Mouse (Mus musculus) neural tube, embryonic 14.5 days (tissue): Measurements from ENCODE around the gene Arhgap19. TPM values are rescaled to one million over a fixed set of nuclear protein-coding genes. Genes with fewer than 3 reads are reported as not detected.

ENCODE experiments used
- ATAC-seq: fragments of 200-750 bp; cut with Nextera tagmentation; 2 replicates; pipeline ENCODE4 v1.8.0; 2017; ENCODE audit warnings: low read depth, mild to moderate bottlenecking, moderate TSS enrichment, moderate library complexity
- H3K27ac ChIP-seq: fragments of 300-500 bp; sonication (generic); 2 replicates; pipeline ENCODE4 v1.5.1; 2014; ENCODE audit warnings: low read depth, mild to moderate bottlenecking, control low read depth, low read length, moderate library complexity, mixed read lengths
- H3K27me3 ChIP-seq: fragments of 300-500 bp; sonication (generic); 2 replicates; pipeline ENCODE4 v1.6.1; 2014; ENCODE audit warnings: low read length; ENCODE audit not compliant: control insufficient read depth, insufficient read depth
- H3K36me3 ChIP-seq: fragments of 300-500 bp; sonication (generic); 2 replicates; pipeline ENCODE4 v1.6.1; 2014; ENCODE audit warnings: low read length, mixed read lengths; ENCODE audit not compliant: control insufficient read depth, insufficient read depth
- H3K4me1 ChIP-seq: fragments of 300-500 bp; sonication (generic); 2 replicates; pipeline ENCODE4 v1.6.1; 2014; ENCODE audit warnings: low read length; ENCODE audit not compliant: control insufficient read depth, insufficient read depth
- H3K4me2 ChIP-seq: fragments of 300-500 bp; sonication (generic); 2 replicates; pipeline ENCODE4 v1.6.1; 2014; ENCODE audit warnings: mild to moderate bottlenecking, low read depth, low read length, control low read depth
- H3K4me3 ChIP-seq: fragments of 300-500 bp; sonication (generic); 2 replicates; pipeline ENCODE4 v1.5.1; 2014; ENCODE audit warnings: low read depth, low read length, control low read depth, mixed read lengths
- H3K9ac ChIP-seq: fragments of 300-500 bp; sonication (generic); replicated peaks from 2 replicates; pipeline ENCODE4 v1.6.1; 2014; ENCODE audit warnings: low read depth, mild to moderate bottlenecking, control low read depth, low read length, mixed read lengths
- H3K9me3 ChIP-seq: fragments of 300-500 bp; sonication (generic); 2 replicates; pipeline ENCODE4 v1.6.1; 2016; ENCODE audit warnings: low read length; ENCODE audit not compliant: control insufficient read depth
- WGBS: fragments of 180-500 bp; shearing (Covaris S2); extraction: QIAGEN DNeasy Blood & Tissue Kit; methylation state at CpG from one replicate; pipeline ENCODE4 v1.1.7; 2014; 5-methylcytosine and 5-hydroxymethylcytosine counted together
- polyA plus RNA-seq: library from polyadenylated mRNA; unstranded; fragments of >200 nt; fragmentation: Nextera tagmentation; extraction: Ambion mirVana; gene quantifications from 2 replicates; pipeline ENCODE4 v1.2.1, GENCODE M21; 2014

The Arhgap19 gene
- polyA plus RNA-seq, 1 experiment from 2014 or later: 3.6 TPM

DNA sequence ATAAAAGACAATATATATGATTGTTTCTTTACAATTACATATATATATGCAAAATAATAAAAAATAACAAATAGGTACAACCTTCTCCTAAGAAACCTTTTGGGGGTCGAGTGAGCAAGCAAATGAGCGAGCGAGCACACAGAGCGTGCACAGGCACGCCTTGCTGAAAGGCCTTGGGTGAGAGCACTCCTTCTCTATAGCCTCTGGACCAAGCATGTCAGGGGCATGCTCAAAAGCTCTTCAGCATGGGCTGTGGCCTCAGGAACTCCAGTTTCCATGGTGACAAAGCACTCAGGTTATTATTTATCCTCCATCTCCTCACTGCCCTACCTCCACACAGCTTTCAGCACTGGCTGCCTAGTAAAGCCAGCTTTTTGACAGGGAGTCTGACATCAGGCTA is 35.2 kb downstream of the Arhgap19 start:
- H3K4me1 ChIP-seq: 0 out of 2 replicates have a peak, but pooled peaks cover 3% of the 10 kb centered on the region
- H3K4me2 ChIP-seq: no peak overlapping the region
- no peaks in the 10 kb centered on the region for H3K9me3 ChIP-seq
- H3K27ac ChIP-seq: no peak overlapping the region
- no peak for ATAC-seq
- 84% methylated on average over 5 of the region's 5 CpGs for WGBS
- H3K36me3 ChIP-seq: no peaks in the 10 kb centered on the region
- no peaks in the 10 kb centered on the region for H3K27me3 ChIP-seq
- H3K4me3 ChIP-seq: no peak overlapping the region
- H3K9ac ChIP-seq: no peak overlapping the region

DNA sequence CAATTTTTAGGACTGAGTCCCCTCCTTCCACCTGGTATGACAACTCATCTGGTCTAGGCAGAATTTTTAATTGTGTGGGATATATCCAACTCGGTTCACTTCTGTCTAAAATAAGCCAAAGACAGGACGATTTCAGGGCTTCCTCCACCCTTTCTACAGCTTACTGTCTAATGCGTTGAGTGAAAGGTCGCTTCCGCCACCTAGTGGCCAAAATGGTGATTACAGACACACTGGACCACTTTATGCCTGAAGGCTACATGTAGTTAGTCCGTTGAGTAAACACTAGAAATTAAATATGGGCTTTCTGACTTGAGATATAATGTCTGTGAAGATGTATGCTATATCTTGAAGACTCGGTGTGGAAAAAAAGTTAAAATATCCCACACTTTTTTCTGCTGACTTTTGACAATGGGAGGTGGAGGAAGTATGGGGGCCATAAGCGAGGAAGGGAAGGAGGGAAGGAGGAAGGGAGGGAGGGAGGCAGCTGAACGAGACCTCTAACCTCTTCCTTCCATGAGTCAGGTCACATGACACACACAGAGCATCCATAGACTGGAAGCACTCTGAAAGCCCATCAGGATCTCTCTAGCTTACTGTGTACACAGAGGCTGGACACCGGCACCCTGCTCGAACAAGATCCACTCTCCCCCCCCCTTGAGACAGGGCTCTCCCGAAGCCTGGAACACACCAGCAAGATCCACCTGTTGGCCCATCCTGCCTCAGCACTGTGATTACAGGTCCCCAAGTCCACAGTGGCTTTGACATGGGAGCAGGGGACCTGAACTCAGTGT is 37.8 kb downstream of the Arhgap19 start:
- Histone ChIP-seq H3K9ac (no peak overlapping the region), H3K36me3 (no peaks in the 10 kb centered on the region), H3K27me3 (no peaks in the 10 kb centered on the region), H3K27ac (no peak overlapping the region), H3K4me2 (no peak overlapping the region), H3K9me3 (no peaks in the 10 kb centered on the region), H3K4me3 (no peak overlapping the region), H3K4me1 (0 out of 2 replicates have a peak, but pooled peaks cover 3% of the 10 kb centered on the region)
- WGBS: 31% methylated on average over 12 of the region's 12 CpGs
- peak; percentile 77 for ATAC-seq

DNA sequence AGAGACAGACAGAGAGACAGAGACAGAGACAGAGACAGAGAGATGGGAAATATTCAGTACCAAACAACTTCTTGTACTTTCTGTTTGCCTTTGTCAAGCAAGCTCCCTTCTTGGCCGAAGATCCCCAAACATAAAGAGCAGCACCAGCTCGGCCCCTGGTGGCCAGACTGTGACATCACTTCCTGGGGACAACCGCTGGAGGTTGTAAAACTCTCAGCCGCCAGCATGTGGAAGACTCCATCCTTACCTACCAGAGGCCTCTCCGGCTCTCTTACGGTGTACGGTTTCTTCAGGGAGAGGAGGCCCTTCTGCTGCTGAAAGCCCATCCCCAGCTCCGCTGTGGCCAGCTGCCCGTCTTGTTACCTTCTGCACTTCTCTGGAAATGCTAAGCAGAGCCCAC is 40.3 kb downstream of the Arhgap19 start:
- Histone ChIP-seq H3K36me3 (no peaks in the 10 kb centered on the region), H3K4me2 (no peak overlapping the region), H3K27me3 (no peaks in the 10 kb centered on the region), H3K9me3 (no peaks in the 10 kb centered on the region), H3K9ac (no peak overlapping the region), H3K27ac (no peak overlapping the region; the same call in 1 of the 2 replicates), H3K4me3 (no peak overlapping the region), H3K4me1 (0 out of 2 replicates have a peak, but pooled peaks cover 3% of the 10 kb centered on the region)
- no peak for ATAC-seq
- 28% methylated on average over 9 of the region's 9 CpGs for WGBS

DNA sequence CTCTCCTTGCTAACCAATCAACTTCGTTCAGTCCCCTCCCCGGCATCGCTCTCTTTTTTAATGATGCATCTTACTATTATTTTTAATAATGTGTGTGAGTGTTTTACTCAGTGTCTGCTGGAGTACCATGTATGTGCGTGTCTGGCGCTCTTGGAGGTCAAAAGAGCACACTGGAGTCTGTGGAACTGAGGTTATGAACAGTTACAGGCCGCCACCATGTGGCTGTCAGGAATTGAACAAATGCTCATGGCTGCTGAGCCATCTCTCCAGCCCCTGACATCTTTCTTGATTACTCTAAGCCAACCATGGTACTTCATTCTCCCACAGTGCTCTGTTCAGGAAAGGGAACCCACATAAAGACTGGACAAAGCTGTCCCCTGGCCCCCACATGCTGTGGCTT is 42.1 kb downstream of the Arhgap19 start:
- 73% methylated on average over 6 of the region's 6 CpGs for WGBS
- ATAC-seq: no peak

DNA sequence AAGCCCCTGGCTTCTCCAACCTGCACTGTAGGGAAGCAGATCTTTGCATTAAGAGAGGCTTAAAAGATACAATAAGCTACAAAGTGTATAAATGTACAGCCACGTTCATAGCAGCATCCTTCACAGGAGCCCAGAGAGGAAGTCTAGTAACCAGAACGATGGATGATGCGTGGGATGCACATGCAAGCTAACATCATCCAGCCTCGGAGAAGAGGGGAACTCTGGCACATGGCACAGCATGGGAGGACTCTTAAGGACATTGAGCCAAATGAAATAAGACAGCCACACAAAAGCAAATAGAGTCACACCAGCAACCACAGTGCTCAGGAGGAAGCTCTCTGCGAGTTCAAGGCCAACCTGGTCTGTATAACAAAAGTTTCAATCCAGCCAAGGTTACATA is 42.6 kb downstream of the Arhgap19 start:
- no peaks in the 10 kb centered on the region for H3K27me3 ChIP-seq
- no peak overlapping the region for H3K4me3 ChIP-seq
- no peaks in the 10 kb centered on the region for H3K36me3 ChIP-seq
- WGBS: 89% methylated on average over 5 of the region's 5 CpGs
- ATAC-seq: no peak
- no peak overlapping the region for H3K4me2 ChIP-seq
- H3K9ac ChIP-seq: no peak overlapping the region
- H3K4me1 ChIP-seq: 0 out of 2 replicates have a peak, but pooled peaks cover 3% of the 10 kb centered on the region
- H3K9me3 ChIP-seq: no peaks in the 10 kb centered on the region
- H3K27ac ChIP-seq: no peak overlapping the region

More for the DNA sequence above, 42.1 kb downstream of the Arhgap19 start:
- no peaks in the 10 kb centered on the region for H3K36me3 ChIP-seq
- no peaks in the 10 kb centered on the region for H3K27me3 ChIP-seq
- no peak overlapping the region for H3K4me2 ChIP-seq
- no peaks in the 10 kb centered on the region for H3K9me3 ChIP-seq
- no peak overlapping the region for H3K27ac ChIP-seq
- no peak overlapping the region for H3K4me3 ChIP-seq
- H3K4me1 ChIP-seq: 0 out of 2 replicates have a peak, but pooled peaks cover 3% of the 10 kb centered on the region
- H3K9ac ChIP-seq: no peak overlapping the region

DNA sequence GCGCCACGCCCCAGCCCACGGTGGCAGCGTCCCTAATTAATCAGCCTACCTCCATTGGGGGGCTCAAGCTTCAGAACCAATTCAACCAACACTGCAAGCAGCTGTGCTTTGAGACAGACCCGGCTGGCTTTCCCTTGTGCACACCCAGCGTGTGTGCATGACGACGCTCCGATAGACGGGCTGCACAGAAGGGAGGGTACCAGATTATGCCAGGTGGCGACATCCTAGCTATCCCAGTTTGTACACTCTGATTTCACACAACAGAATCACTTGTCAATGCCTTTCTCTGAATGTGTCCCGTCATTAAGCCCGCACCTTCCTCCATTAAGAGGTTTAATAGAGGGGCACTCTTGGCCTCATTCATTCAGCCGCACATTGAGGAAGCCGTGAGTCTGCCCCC is 47.1 kb downstream of the Arhgap19 start:
- Histone ChIP-seq H3K9me3 (no peaks in the 10 kb centered on the region), H3K36me3 (no peaks in the 10 kb centered on the region), H3K27me3 (no peaks in the 10 kb centered on the region), H3K27ac (no peak overlapping the region), H3K9ac (no peak overlapping the region), H3K4me1 (no peaks in the 10 kb centered on the region), H3K4me3 (no peak overlapping the region), H3K4me2 (no peak overlapping the region)
- ATAC-seq: no peak
- 25% methylated on average over 15 of the region's 15 CpGs for WGBS

DNA sequence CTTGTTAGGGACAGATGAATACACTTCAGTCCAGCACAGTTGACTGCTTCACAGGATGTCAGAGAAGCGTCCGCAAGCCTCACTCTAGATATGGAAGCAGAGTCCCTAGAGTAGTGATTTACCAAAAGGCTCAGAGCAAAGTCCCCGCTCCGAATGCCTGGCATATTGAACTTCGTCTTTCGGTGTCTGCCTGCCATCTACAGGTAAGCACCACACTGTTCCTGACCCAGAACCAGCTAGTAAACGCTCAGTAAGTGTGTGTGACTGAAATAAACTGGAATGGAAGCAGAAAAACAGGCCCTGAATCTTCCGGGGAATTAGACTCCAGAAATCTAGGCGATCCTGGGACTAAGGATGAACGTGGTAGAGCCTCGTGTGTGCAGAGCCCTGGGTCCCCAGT is 49.9 kb downstream of the Arhgap19 start:
- Histone ChIP-seq H3K4me1 (no peaks in the 10 kb centered on the region), H3K9me3 (no peaks in the 10 kb centered on the region), H3K27me3 (no peaks in the 10 kb centered on the region), H3K9ac (no peak overlapping the region), H3K4me3 (no peak overlapping the region), H3K36me3 (no peaks in the 10 kb centered on the region), H3K4me2 (no peak overlapping the region), H3K27ac (no peak overlapping the region)
- 70% methylated on average over 11 of the region's 11 CpGs for WGBS
- ATAC-seq: no peak

DNA sequence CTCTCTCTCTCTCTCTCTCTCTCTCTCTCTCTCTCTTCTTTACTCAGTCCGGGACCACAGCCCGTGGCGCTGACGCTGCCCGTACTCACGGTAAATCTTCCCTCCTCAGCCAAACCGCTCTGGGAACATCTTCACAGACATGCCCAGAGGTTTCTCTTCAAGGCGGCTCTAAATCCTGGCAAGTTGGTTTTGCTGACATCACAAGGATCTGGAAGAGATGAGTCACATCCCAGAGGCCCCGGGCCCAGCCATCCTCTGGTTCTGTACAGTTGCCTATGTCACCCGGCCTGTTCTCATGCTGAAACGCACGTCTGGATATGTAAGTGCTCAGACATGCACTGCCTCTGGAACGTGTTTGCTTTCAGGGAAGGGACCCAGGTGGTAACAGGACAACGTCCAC is 54.4 kb downstream of the Arhgap19 start:
- no peak overlapping the region for H3K4me3 ChIP-seq
- no peak overlapping the region for H3K27ac ChIP-seq
- no peak for ATAC-seq
- no peaks in the 10 kb centered on the region for H3K9me3 ChIP-seq
- no peaks in the 10 kb centered on the region for H3K36me3 ChIP-seq
- WGBS: 80% methylated on average over 14 of the region's 14 CpGs
- no peak overlapping the region for H3K9ac ChIP-seq
- 0 out of 2 replicates have a peak, but pooled peaks cover 2% of the 10 kb centered on the region for H3K27me3 ChIP-seq
- no peak overlapping the region for H3K4me2 ChIP-seq
- H3K4me1 ChIP-seq: peaks cover 6% of the 10 kb centered on the region; the same call in 1 of the 2 replicates

DNA sequence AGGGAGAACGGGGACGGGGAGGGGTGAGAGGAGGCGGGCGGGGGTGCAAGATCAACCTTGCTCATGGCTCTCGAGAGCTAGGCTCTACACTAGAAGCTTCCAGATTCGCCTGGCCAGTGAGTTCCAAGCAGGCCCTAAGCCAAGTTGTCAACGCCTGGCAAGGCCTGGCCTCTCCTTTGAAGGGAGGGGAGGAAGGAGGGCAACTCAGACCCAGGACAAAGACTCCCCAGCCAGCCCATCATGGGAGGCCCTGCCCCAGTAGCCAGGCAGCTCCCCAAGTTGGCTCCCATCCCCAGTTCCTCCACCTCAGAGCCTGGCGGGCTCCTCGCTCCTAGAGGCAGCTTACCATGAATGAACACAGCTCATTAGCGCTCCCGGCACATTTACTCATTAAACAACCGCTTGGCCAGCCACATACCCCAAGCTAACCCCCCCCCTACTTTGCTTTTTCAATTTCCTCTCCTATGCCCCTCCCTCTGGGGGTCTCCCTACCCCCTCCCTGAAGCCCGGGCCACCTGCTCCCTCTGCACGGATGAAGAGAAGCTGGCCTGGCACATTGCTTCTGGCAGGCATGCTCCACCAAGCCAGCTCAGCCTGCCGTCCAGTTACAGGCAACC is 55.8 kb downstream of the Arhgap19 start:
- Histone ChIP-seq H3K4me1 (peaks cover 11% of the 10 kb centered on the region; the same call in 1 of the 2 replicates), H3K4me2 (no peak overlapping the region), H3K9ac (no peak overlapping the region), H3K27me3 (0 out of 2 replicates have a peak, but pooled peaks cover 4% of the 10 kb centered on the region), H3K36me3 (no peaks in the 10 kb centered on the region), H3K9me3 (no peaks in the 10 kb centered on the region), H3K4me3 (no peak overlapping the region), H3K27ac (peak overlapping the region; percentile 46)
- WGBS: 18% methylated on average over 14 of the region's 15 CpGs
- ATAC-seq: peak; percentile 73
